Mouse (Mus musculus): Measurements from ENCODE around the gene H2-DMb2. TPM values are rescaled to one million over a fixed set of nuclear protein-coding genes. Genes with fewer than 3 reads are reported as not detected.
"Not testable (repeated sequence)": the region's sequence is repeated elsewhere in the genome, so short reads cannot be mapped to it uniquely, and the experiment has no call there.

The H2-DMb2 gene
- polyA plus RNA-seq, 1 experiment = not detected

DNA sequence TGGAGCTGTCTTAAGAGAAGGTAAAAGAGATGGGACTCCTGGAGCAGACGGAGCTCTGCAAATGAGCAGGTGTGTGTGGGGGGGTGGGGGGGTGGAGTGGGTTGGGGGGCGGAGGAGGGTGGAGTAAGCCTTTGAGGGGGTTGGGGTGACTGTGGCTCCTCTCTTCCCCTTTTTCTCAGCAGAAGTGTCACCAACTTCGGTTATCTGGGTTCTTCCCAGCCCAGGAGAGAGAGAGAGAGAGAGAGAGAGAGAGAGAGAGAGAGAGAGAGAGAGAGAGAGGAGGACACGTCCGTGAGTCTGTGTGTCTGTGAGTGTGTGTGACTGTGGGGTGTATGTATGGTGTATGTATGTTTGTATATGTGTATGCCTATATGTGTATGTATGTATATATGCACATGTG is 354 bp downstream of the H2-DMb2 start:
- no peak overlapping the region for H3K4me3 ChIP-seq (ENCODE audit: low read depth, low read length)
- H3K9ac ChIP-seq (ENCODE audit: low read depth, poor library complexity, severe bottlenecking) = no peak overlapping the region
- H3K9me3 ChIP-seq (replicated peaks; ENCODE audit: control insufficient read depth, insufficient read depth, low read length, poor library complexity, severe bottlenecking) = no peaks in the 10 kb centered on the region
- no peak overlapping the region for H3K27ac ChIP-seq (ENCODE audit: insufficient read depth, low read length)
- H3K36me3 ChIP-seq (ENCODE audit: control insufficient read depth, insufficient read depth, low read length, poor library complexity, severe bottlenecking) = no peaks in the 10 kb centered on the region
- no peaks in the 10 kb centered on the region for H3K27me3 ChIP-seq (ENCODE audit: control insufficient read depth, insufficient read depth, low read length, poor library complexity, severe bottlenecking)
- TF ChIP-seq CTCF (IDR thresholded peaks at IDR 0.05; ENCODE audit: low read depth, low read length) = no peak
- H3K4me1 ChIP-seq (ENCODE audit: control insufficient read depth, insufficient read depth, low read length) = no peaks in the 10 kb centered on the region

DNA sequence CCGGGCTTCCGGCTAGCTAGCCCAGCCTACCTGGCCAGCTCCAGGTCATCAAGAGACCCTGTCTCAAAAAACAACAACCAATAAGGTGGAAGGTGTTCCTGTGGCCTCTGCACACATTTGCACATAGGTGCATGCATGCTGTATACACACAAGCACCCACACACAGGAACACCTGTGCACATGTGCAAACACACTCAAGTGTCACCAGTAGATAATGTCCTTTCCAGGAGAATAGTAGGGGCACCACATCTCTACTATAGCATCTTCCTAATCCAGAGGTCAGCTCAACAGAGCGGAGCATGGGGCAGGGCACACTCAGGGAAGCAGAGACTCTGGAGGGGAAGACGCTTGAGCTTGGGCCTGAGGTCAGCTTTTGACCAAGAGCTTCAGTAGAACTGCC is 1.1 kb downstream of the H2-DMb2 start:
- not testable (repeated sequence) for H3K27me3 ChIP-seq (ENCODE audit: control insufficient read depth, insufficient read depth, low read length, poor library complexity, severe bottlenecking); H3K27ac ChIP-seq (ENCODE audit: insufficient read depth, low read length); H3K4me3 ChIP-seq (ENCODE audit: low read depth, low read length); H3K9me3 ChIP-seq (replicated peaks; ENCODE audit: control insufficient read depth, insufficient read depth, low read length, poor library complexity, severe bottlenecking); H3K9ac ChIP-seq (ENCODE audit: low read depth, poor library complexity, severe bottlenecking); H3K36me3 ChIP-seq (ENCODE audit: control insufficient read depth, insufficient read depth, low read length, poor library complexity, severe bottlenecking); H3K4me1 ChIP-seq (ENCODE audit: control insufficient read depth, insufficient read depth, low read length)

DNA sequence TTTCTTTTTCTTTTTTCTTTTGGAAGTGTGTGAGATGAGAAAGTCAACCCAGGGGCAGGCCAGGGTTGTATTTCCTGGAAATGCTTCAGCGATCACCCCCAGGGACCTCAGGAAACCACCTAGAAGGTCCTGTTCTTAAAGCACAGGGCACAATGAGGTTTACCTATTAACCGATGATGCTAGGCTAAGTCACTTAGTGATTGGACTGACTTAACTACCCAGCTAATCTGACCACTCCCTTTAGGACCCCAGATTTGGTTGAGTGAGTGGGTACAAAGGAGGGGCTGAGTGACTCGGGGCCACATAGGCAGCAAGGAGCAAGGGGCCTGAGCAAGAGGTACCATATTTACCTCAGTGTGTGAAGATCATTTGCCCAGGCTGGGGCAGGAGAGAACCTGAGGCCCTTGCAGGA is 1.9 kb downstream of the H2-DMb2 start:
- no peak overlapping the region for H3K27ac ChIP-seq (ENCODE audit: insufficient read depth, low read length)
- H3K27me3 ChIP-seq (ENCODE audit: control insufficient read depth, insufficient read depth, low read length, poor library complexity, severe bottlenecking) = no peaks in the 10 kb centered on the region
- no peaks in the 10 kb centered on the region for H3K4me1 ChIP-seq (ENCODE audit: control insufficient read depth, insufficient read depth, low read length)
- TF ChIP-seq CTCF (IDR thresholded peaks at IDR 0.05; ENCODE audit: low read depth, low read length) = no peak
- TF ChIP-seq EP300 (IDR thresholded peaks at IDR 0.05; ENCODE audit: insufficient read depth, low read depth, low read length) = no peak
- no peak for TF ChIP-seq POLR2A (IDR thresholded peaks at IDR 0.05; ENCODE audit: insufficient read depth, low read length)
- H3K9ac ChIP-seq (ENCODE audit: low read depth, poor library complexity, severe bottlenecking) = no peak overlapping the region
- no peak overlapping the region for H3K4me3 ChIP-seq (ENCODE audit: low read depth, low read length)
- H3K9me3 ChIP-seq (replicated peaks; ENCODE audit: control insufficient read depth, insufficient read depth, low read length, poor library complexity, severe bottlenecking) = no peaks in the 10 kb centered on the region
- H3K36me3 ChIP-seq (ENCODE audit: control insufficient read depth, insufficient read depth, low read length, poor library complexity, severe bottlenecking) = no peaks in the 10 kb centered on the region

DNA sequence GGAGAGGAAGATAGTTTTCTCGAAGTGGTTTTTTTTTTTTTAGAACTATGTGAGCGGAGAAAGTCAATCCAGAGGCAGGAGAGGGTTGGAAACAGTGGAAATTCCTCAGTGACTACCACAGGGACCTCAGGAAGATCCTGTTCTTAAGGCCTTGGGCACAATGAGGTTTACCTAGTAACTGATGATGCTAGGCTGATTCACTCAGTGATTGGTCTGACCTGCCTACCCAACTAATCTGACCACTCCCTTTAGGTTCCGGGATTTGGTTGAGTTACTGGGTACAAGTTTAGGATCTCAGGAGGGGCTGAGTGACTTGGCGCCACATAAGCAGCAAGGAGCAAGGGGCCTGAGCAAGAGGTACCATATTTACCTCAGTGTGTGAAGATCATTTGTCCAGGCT is 9.8 kb downstream of the H2-DMb2 start, which contains the start of gene H2-DMb1:
Gene H2-DMb1 (plus strand): TSS at position 150 of the 400 bp plus-strand sequence.
- TF ChIP-seq POLR2A (IDR thresholded peaks at IDR 0.05; ENCODE audit: insufficient read depth, low read length) (no peak), EP300 (IDR thresholded peaks at IDR 0.05; ENCODE audit: insufficient read depth, low read depth, low read length) (no peak), CTCF (IDR thresholded peaks at IDR 0.05; ENCODE audit: low read depth, low read length) (no peak)
- H3K27ac ChIP-seq (ENCODE audit: insufficient read depth, low read length) = no peak within 1 kb of the TSS
- no peaks in the 10 kb centered on the region for H3K36me3 ChIP-seq (ENCODE audit: control insufficient read depth, insufficient read depth, low read length, poor library complexity, severe bottlenecking)
- H3K4me3 ChIP-seq (ENCODE audit: low read depth, low read length) = no peak within 1 kb of the TSS
- no peak within 1 kb of the TSS for H3K9ac ChIP-seq (ENCODE audit: low read depth, poor library complexity, severe bottlenecking)
- no peaks in the 10 kb centered on the region for H3K9me3 ChIP-seq (replicated peaks; ENCODE audit: control insufficient read depth, insufficient read depth, low read length, poor library complexity, severe bottlenecking)
- H3K27me3 ChIP-seq (ENCODE audit: control insufficient read depth, insufficient read depth, low read length, poor library complexity, severe bottlenecking) = no peaks in the 10 kb centered on the region
- no peaks in the 10 kb centered on the region for H3K4me1 ChIP-seq (ENCODE audit: control insufficient read depth, insufficient read depth, low read length)

DNA sequence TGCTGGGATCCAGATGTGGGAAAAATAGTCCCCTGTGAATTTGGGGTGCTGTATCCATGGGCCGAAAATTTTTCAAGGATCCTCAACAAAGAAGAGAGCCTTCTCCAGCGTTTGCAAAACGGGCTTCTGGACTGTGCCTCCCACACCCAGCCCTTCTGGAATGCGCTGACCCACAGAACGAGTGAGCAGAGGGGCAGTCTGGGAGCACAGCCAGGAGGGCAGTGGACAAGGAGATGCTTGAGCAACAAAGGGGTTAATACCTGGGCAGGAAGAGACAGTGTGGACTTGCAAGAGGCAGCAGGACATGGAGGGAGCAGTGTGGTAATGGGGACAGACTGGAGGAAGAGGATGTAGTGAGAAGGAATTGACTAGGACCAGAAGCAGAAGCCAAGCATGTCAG is 12.4 kb downstream of the H2-DMb2 start:
- no peak for TF ChIP-seq CTCF (IDR thresholded peaks at IDR 0.05; ENCODE audit: low read depth, low read length)
- TF ChIP-seq EP300 (IDR thresholded peaks at IDR 0.05; ENCODE audit: insufficient read depth, low read depth, low read length) = no peak
- no peak for TF ChIP-seq POLR2A (IDR thresholded peaks at IDR 0.05; ENCODE audit: insufficient read depth, low read length)
- no peak overlapping the region for H3K27ac ChIP-seq (ENCODE audit: insufficient read depth, low read length)
- no peaks in the 10 kb centered on the region for H3K4me1 ChIP-seq (ENCODE audit: control insufficient read depth, insufficient read depth, low read length)
- no peaks in the 10 kb centered on the region for H3K27me3 ChIP-seq (ENCODE audit: control insufficient read depth, insufficient read depth, low read length, poor library complexity, severe bottlenecking)
- no peak overlapping the region for H3K9ac ChIP-seq (ENCODE audit: low read depth, poor library complexity, severe bottlenecking)
- H3K9me3 ChIP-seq (replicated peaks; ENCODE audit: control insufficient read depth, insufficient read depth, low read length, poor library complexity, severe bottlenecking) = no peaks in the 10 kb centered on the region
- H3K4me3 ChIP-seq (ENCODE audit: low read depth, low read length) = no peak overlapping the region
- H3K36me3 ChIP-seq (ENCODE audit: control insufficient read depth, insufficient read depth, low read length, poor library complexity, severe bottlenecking) = no peaks in the 10 kb centered on the region

DNA sequence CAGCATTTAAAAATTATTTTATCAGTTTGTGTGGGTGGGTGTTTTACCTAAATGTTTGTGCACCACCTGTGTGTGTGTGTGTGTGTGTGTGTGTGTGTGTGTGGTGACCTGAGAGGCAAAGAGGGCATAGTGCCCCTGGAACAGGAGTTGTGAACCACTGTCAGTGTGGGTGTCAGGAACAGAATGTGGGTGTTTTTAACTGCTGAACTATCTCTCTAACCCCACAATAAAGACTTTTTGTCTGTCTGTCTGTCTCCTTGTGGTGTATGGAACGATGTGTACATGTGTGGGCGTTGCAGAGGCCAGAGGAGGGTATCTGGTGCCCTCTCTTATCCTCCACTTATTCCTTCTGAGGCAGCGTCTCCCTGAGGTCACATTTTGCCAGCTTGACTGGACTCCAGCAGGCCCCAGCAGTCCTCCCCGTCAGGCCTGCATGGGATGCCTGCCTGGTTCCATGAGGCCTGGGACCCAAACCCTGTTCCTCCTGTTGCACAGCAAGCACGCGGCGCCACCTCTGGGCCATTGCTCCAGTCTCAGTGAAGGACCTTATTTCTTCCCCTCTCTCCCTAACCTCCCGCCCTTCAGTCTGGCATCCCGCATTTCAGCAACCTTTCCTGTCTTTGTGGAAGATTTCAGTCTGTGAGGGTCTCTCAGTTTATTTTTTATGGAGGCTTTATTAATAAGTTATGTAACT is 21.2 kb downstream of the H2-DMb2 start:
- H3K9ac ChIP-seq (ENCODE audit: low read depth, poor library complexity, severe bottlenecking) = no peak overlapping the region
- no peaks in the 10 kb centered on the region for H3K9me3 ChIP-seq (replicated peaks; ENCODE audit: control insufficient read depth, insufficient read depth, low read length, poor library complexity, severe bottlenecking)
- no peak overlapping the region for H3K27ac ChIP-seq (ENCODE audit: insufficient read depth, low read length)
- H3K36me3 ChIP-seq (ENCODE audit: control insufficient read depth, insufficient read depth, low read length, poor library complexity, severe bottlenecking) = no peaks in the 10 kb centered on the region
- no peak overlapping the region for H3K4me3 ChIP-seq (ENCODE audit: low read depth, low read length)
- H3K4me1 ChIP-seq (ENCODE audit: control insufficient read depth, insufficient read depth, low read length) = peaks cover 2% of the 10 kb centered on the region
- no peaks in the 10 kb centered on the region for H3K27me3 ChIP-seq (ENCODE audit: control insufficient read depth, insufficient read depth, low read length, poor library complexity, severe bottlenecking)
- TF ChIP-seq EP300 (IDR thresholded peaks at IDR 0.05; ENCODE audit: insufficient read depth, low read depth, low read length) (no peak), POLR2A (IDR thresholded peaks at IDR 0.05; ENCODE audit: insufficient read depth, low read length) (no peak), CTCF (IDR thresholded peaks at IDR 0.05; ENCODE audit: low read depth, low read length) (peak; percentile 65)

Data from ES-Bruce4 (cell line).